Mouse (Mus musculus) Muller cell, postnatal 12 days (primary cell): Measurements from ENCODE around the gene Mpped2.

Experiments
- DNase-seq: peaks from one replicate; pipeline ENCODE4 v3.0.0-alpha.2; 2015; ENCODE audit errors: inconsistent ontology term

Gene Mpped2

DNA sequence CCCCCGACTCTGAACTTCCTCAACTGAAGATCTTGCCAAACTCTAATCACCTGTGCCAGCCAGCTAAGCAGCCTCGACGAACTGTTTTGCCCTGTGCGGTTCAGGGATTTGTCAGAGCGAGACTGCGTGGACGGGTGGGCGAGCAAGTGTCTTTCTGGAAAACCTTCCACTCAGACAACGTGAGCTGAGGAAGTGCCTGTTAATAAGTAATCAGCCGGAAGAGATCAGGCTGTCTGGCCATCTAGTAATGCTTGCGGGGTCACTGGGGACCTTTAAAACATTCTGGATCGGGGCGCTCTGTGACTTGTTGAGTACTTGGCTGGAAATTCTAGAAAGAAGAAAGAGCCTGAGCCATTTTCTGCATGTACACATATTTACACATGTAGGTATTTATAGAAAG is 162.1 kb downstream of the Mpped2 start:
- no peak for DNase-seq

DNA sequence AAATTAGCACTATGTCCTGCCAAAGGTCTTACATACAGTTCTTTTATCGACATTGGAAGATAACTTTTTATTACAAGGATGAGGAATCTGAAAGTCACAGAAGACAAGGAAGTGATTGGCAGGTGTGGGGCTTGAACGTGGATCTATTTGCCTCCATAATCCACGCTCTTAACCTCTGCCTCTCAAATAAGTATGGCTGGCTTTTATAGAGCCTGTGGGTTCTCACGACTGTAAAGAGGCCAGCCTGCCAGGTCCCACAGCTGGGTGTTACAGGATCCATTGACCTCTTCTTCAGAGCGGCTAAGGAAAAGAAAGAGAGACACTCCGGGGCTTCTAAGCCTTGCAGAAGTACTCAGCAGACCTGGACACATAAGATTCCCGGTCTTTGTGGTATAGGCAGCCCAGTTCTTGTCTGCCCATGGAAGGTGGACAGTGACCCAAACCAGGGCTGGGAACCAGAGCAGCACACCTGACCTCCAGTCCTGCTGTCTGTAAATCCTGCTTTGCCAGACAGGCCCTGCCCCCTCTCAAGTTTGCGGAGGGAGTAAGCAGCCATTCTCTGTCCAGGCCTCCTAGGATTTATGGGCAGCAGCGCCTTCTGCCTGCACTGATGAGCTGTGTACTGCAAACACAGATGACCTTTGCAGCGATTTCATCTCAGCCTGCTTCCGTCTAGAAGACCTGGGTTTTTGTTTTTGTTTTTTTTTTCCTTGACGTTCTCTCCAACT is 162.7 kb downstream of the Mpped2 start:
- no peak for DNase-seq

DNA sequence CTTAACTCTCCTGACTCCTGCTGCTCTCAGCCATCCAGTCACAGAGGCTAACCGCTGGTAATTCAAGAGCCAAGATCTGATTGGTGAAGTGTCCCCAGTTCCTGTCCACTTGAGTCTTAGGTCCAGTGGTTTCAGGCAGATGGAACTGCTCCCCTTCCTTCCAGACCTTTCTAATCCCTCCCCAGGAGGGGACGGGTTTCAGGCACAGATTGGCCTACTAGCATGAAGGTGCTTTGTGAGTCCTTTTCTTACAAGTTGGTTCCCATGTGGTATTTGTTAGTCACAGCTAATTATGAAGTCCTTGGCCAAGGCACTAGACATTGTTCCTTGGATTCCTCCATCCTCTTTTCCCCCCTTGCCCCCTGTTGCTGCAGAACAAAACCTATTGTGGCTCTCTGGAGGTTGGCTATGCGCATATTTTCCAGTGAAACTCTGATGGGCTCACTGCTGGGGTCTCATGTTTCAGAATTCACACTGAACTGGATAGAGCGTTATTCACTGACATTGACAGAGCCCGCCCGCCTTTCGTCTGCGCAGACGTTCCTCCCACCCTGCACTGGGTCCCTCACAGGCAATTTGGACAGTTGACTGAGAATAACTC is 163.4 kb downstream of the Mpped2 start:
- peak; percentile 47 for DNase-seq

DNA sequence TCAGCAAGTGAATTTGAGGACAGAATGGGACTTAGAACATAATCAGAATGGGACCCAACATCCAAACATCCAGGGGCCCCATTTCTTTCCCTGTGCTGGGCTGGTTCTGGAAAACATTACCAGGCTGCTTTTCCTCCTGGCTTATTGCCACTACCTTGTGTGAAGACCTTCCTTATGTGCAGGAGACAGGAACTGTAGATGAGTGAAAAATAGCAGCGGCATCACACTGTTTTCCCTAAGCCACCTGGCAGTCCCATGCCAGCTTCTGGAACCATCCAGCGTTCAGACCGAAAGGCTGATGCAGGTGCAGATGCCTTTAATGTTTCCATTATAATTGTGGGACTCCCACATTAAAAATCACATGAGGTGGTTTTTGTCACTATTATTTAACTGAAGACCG is 164.2 kb downstream of the Mpped2 start:
- DNase-seq: no peak

DNA sequence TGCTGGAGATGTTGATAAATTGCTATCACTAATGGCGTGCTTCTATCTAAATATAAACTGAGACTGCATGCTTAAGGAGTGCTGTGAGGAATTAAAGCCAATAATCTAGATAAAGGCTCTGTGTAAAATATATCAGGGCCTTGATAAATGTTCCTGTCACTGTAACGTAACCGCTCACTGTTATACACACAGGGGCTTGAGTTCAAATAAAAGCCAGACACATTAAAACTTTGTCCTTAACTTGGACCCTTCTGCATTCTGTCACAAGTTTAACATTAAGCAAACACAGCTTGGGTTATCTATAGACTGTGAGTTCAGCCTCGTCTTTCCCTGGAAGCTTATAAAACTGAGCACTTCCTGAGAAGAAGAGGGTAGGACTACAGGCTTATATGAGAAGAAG is 164.6 kb downstream of the Mpped2 start:
- no peak for DNase-seq

DNA sequence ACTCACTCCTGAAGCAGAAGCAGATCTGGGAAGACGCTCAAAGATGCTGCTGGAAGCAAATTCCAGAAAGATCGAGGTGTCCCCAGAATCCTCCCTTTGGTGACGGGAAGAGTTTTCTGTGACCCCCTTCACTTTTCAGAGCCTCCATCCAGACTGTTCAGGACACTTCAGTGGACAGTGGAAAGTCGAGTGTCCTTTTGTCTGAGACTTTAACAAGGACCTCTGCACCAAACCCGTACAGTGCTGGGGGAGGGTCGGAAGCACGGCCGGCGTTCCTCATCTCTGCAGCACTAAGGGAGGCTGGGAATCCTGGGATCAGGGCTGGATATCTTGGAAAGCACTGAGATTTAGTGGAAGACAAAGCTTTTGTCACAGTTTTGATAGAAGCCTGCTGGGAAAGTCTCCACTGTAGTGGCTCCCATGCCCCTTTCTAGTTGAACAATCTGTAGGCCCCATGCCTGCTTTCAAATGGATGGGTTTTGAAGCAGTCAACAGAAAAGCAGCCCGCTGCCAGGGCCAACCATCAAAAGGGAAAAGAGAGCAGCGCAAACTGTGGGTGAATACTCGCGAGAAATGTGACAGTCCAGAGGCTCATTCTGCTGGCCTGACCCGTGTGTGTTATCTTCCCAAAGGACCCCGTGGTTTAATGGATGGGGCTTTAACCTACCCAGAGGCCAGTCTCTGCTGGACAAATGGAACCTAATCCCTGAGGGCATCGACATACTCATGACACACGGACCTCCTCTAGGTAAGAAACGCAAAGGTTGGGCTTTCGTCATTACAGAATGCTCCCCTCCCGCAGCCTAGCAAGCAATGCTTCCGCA is 168.0 kb downstream of the Mpped2 start:
- no peak for DNase-seq

DNA sequence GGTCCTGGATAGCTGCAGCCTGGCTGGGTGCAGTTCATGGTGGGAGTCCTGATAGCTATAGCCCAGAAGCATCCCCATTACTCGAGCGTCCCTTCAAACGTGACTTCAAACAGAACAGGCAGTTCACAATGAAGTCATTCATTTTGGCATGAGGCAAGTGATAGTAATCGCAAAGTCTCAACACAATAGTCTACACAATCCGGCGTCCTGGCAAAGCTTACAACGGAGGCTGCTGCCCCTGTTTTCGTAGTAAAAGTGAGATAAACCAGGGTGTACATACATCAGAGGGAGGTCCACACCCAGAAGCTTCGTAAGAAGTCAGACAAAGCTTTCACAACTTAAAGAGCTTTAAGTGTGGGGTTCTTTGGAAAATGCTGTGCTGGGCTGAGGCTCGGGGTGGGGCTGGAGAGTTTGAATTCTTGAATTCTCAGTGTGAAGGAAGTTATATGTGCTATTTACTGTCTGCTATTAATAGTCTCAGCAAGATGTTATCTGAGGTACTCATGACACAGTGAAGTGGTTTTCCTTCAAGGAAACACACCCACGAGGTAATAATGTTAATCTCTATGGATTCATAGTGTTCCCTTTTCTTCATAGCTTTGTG is 170.1 kb downstream of the Mpped2 start:
- DNase-seq: no peak

DNA sequence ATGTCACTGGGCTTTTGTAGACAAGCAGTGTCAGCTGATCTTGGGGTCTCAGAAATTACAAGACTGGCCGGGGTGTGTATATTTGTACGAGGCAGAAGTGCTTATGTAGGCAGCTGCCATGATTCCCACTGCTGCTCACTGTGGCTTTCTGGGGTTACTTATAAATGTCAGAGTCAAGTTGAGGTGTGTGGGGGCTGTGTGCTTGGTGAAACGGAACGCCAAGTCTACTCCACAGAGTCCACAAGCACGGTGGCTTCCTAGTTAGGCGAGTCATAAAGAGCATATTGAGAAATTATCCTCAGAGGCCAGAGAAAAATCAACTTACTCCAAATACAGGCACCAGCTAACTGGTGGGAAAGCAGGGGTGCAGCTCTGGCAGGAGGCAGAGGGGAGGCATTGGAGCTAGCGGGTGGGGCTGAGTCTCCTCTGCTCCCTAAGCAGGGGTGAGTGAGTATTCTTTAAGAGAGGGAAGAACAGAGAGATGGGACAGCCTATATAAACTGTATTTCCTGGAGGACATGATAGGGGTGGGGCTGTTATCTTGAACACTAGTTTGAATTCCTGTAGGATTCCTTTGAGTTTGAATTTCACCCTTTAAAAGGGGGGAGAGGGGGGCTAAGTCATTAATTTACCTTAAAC is 172.2 kb downstream of the Mpped2 start:
- no peak for DNase-seq

DNA sequence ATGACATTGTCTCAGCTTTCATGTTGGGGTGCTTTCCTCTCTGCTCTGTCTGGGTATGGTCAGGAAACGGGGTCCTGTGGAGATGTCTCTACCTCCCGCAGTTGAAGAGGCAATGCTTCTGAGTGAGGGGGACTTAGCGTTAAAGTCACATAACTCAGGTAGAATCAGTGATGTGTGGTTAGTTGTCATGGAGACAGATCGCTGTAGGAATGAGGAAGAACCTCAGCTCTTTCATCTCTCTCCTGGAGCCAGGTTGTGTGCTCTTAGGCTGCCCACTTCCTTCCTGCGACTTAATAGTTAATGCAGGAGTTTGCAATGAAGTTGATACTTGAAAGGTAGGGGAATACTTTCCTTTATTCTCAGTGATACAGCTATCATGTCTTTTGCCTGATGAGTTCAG is 173.2 kb downstream of the Mpped2 start:
- no peak for DNase-seq

DNA sequence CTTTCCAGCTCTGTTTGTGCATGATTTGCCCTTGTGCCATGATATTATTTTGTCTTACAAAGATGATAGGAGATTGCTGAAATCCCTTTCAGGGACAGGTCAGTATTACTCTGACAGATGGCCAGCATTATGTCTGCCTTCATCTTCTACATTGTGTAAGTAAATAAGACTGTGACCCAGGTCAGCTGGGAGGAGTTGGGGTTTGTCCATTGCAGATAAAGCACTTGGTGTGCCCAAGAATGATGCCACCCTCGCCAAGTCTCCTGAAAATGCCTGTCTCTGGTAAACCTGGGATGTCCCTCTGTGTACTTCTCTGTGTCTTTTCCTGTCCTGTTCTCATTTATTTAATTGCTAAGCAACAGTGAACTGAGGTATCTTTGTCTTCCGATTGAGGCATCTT is 177.8 kb downstream of the Mpped2 start:
- no peak for DNase-seq

DNA sequence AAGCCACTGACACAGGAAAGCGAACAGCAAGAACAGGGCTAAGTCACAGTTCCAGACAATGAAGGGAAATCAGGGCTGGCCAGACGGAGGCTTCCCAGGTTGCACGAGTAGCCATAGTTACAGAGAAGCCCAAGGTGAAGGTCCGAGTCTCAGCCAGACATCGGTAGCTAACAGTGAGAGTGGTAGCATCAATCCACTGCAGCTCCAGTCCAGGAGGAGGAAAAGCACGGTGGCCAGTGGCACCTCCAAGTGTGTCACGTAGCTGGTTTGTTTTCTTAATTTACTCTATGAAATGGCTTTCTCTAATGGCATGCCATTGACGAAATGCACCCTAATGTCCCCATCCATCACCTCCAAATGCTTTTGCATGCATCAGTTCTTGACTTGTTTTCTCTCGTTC is 180.1 kb downstream of the Mpped2 start:
- DNase-seq: no peak

DNA sequence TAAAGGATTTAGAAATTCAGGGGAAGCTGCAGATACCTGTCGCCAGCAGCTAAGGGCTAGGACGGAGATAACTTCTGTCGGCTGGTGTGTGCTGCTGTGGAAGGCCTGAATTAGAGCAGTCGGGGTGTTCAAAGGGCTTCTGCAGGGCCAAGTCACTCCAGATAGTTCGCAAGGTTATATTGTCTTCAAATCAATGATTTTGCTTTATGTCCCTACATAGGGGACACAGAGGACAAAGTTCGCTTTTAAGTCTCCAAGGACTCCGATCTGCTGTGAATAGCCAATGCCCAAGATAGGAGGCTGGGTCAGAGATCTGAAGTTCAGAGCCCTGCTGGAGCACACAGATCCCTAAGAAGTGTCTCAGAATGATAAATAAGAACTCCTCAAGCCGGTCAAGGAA is 190.3 kb downstream of the Mpped2 start:
- DNase-seq: no peak

DNA sequence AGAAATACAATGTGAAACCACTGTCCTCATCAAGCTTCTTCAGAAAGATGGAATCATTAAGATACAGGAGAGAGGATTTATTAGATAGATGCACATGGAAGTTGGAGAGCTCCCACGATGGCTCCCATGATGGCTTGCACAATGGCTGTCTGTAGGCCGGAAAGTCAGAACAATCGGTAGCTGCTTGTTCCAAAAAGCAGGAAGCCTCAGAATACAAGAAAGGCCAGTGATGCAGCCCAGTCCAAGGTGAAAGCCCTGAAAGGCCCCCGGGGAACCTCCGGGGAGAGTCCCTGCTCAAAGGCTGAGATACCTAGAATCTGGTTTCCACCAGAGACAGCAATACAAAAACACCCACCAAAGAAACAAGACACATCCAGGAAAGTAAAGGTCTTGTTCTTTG is 195.1 kb downstream of the Mpped2 start:
- no peak for DNase-seq

DNA sequence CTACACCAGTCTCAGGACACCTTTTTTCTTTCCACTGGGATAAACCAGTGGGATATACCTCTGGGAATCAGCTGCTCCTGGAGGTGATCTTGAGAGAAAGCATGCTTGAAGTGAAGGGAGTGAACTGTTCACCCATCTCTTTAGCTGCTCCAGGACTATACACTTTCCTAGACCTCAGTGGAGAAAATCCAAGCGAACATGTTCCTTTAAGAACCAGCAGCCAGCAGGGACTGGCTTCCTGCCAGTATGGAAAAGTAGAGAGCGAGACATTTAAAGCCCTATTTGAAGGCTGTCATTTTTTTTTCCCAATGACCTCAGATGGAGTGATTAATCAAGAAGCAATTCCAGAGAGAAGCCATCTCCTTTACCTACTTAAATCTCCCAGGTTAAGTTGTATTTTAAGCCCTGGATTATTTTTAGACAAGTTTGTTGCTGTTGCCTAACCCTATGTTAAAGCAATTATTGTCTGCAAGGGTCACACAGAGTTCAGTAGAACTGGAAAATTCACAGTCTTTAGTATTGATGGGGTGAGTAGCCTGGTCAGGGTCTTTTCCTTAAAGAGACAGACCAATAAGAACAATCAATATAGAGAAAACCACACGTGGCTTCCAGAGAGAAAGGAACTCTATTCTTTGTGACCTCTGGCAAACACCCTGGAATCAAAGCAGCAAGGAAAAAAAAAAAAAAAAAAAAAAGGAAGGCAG is 196.4 kb downstream of the Mpped2 start:
- peak; percentile 58 for DNase-seq

DNA sequence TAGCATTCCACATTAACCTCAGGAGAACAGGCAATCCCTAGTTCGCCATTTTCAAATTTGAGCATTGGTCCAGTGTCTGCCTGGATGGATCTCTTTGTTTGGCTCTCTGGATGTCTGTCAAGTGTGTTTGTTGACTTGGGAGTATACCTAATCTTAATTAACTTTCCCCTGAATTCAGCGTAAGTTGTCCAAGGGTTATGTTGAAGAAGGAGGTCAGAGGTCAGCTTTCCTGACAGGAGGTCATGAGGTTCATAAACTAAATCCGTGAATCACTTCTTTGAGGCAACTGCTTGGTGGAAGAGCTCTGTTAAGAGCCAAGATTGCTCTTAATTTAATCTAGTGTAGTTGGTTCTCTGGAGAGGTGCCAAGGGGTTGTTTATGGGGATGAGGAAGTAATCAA is 200.3 kb downstream of the Mpped2 start:
- DNase-seq: no peak

DNA sequence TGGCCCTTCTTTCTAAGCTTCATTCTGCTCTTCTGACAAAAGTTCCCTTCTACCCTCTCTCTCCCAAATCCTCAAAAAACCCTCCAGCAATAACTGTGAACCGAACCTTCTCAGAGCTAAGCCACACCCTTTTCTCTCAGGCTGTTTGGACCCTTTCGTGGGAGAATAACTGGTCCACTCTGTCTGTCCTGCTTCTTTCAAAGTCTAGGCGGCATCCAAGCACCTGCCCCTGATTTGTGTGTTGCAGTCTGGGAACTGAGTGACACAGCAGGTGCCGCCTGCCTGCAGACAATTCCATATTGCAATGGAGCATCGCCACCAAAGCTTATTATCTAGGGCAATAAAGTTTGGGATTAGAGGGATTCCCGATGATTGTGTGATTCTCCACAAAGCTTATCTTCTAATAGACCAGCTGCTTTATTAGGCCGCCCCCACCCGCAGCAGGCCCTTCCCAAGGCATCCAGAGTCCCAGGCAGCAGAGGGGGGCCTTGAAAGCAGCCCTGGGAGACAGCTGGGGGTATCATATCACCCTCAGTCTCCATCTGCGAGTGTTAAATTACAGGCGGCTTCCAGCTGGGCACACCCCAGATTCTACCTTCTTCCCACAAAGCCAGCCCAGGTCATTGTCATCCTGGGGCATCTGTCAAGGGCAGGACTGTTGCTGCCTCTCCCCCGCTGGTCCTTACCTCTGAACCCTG is 202.4 kb downstream of the Mpped2 start:
- DNase-seq: no peak

DNA sequence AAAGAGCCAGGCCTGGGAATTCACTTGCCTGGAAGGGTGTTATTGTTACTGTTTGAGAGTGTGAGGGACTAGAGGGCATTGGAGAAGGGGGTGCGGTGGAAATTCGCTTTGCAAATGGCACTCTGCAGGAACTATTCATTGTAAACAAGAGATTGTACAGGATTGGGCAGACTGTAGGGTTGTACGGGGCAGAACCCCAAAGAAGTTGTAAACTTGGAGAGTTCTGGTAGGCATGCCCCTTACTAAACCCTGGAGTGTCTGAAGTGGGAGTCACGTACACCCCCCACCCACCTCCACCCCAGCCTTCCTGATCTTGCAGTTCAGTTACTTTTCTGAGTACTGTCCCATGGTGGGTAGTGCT is 202.9 kb downstream of the Mpped2 start:
- DNase-seq: no peak

DNA sequence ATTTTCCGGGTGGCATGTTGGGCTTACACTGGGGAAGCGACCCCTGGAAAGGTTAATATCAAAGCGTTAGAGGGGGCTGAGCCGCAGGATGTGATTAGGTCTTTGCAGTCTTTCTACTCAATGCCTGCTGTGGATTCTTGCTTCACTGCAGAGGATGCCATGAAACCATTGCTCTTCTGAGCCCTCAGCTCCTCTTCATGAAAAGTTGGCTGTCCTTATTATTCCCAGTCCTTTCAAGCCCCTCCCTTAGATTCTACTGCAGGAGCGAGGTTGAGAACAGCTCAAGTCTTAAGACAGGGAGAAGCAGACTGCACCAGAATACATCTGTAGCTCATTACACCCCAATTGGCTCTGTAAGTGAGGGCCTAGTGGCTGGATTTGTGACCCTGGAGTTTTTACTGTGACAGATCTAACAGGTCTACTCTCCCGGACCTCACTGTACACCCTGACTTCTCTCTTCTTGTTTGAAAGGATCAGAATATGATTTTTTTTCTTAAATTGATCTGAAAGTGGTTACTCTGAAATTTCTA is 218.9 kb downstream of the Mpped2 start:
- no peak for DNase-seq
